ENCODE assay signal across 10 mouse cellular contexts in genomic region chr14:93543561-93543960, GRCm38 (mm10).
A peak's percentile ranks its signal among the peaks of the same experiment; 100 is the strongest.
DNase-seq lines count a peak whose midpoint lies in the region; ATAC-seq lines count a peak whose summit lies in the region.
"Had no signal": no experiment of that assay in that cellular context is flagged by ENCODE, and none has a peak within 500 bp of the region (broad histone marks: within the 10 kb centered on the region; RNA-seq: fewer than 3 reads in every experiment).

No protein-coding gene starts in this region.

- peak; percentile 20 for DNase-seq in embryonic facial prominence, embryonic 14.5 days (ENCODE audit: low spot score)
- DNase-seq in embryonic facial prominence, embryonic 10.5 days (ENCODE audit: low spot score) = no peak
- peak; percentile 22 for DNase-seq in gastrocnemius, postnatal 25 days
- peak; percentile 42 to 51 for DNase-seq in left cerebral cortex, postnatal 10 days (ENCODE audit: extremely low spot score in 1 of 2, low spot score in 2 of 2)
- DNase-seq in ovary, adult 18-20 months (ENCODE audit: low spot score) = no peak
- no peak for DNase-seq in liver
- DNase-seq in spleen, postnatal 10 days (ENCODE audit: low spot score in 2 of 2) = no peak
- DNase-seq: kidney, adult 11 months; lung, adult 2 months had no signal

- WGBS in embryonic facial prominence, embryonic 14.5 days = 47% methylated on average over 3 of the region's 3 CpGs
- 55% methylated on average over 3 of the region's 3 CpGs for WGBS in embryonic facial prominence, embryonic 10.5 days

- H3K9ac ChIP-seq in embryonic facial prominence, embryonic 14.5 days (ENCODE audit: low read depth, low read length) = no peak overlapping the region

- H3K4me3 ChIP-seq in embryonic facial prominence, embryonic 14.5 days (ENCODE audit: low read depth, low read length) = no peak overlapping the region
- no peak overlapping the region for H3K4me3 ChIP-seq in embryonic facial prominence, embryonic 10.5 days

- no peaks in the 10 kb centered on the region for H3K27me3 ChIP-seq in embryonic facial prominence, embryonic 14.5 days (replicated peaks; ENCODE audit: control insufficient read depth, insufficient read depth, low read length)
- no peaks in the 10 kb centered on the region for H3K27me3 ChIP-seq in embryonic facial prominence, embryonic 10.5 days (replicated peaks; ENCODE audit: low read depth, poor library complexity, severe bottlenecking)

- H3K9me3 ChIP-seq in embryonic facial prominence, embryonic 14.5 days (ENCODE audit: control insufficient read depth, low read length) = no peaks in the 10 kb centered on the region
- H3K9me3 ChIP-seq in embryonic facial prominence, embryonic 10.5 days = no peaks in the 10 kb centered on the region

- ATAC-seq in embryonic facial prominence, embryonic 14.5 days (ENCODE audit: low read depth) = no peak
- ATAC-seq in cerebellum, adult (ENCODE audit: insufficient number of reproducible peaks, low FRiP score, low TSS enrichment) = peak; percentile 79

- no peak overlapping the region for H3K4me2 ChIP-seq in embryonic facial prominence, embryonic 14.5 days (ENCODE audit: low read depth, low read length)

- H3K36me3 ChIP-seq in embryonic facial prominence, embryonic 14.5 days (ENCODE audit: control insufficient read depth, insufficient read depth, low read length) = no peaks in the 10 kb centered on the region
- H3K36me3 ChIP-seq in embryonic facial prominence, embryonic 10.5 days (replicated peaks) = no peaks in the 10 kb centered on the region

- intact Hi-C loops in left cerebral cortex, postnatal 10 days (cut with DNase I) = loop anchor here (5.0 kb wide), 1 partner anchor 344 kb away; no protein-coding TSS in a partner anchor

- H3K27ac ChIP-seq in embryonic facial prominence, embryonic 14.5 days (replicated peaks; ENCODE audit: low read depth, low read length) = no peak overlapping the region
- no peak overlapping the region for H3K27ac ChIP-seq in embryonic facial prominence, embryonic 10.5 days (replicated peaks)

- no peaks in the 10 kb centered on the region for H3K4me1 ChIP-seq in embryonic facial prominence, embryonic 14.5 days (ENCODE audit: control insufficient read depth, insufficient read depth, low read length)
- H3K4me1 ChIP-seq in embryonic facial prominence, embryonic 10.5 days = no peaks in the 10 kb centered on the region

Comparison
In these comparisons a context has a peak if more than half of its experiments do, and no peak if none do; other contexts are left out.
1. DNase-seq: peak in embryonic facial prominence, embryonic 14.5 days (single experiment), gastrocnemius, postnatal 25 days (single experiment) and left cerebral cortex, postnatal 10 days (2 of 2); none in embryonic facial prominence, embryonic 10.5 days (single experiment), ovary, adult 18-20 months (single experiment), liver (single experiment) and spleen, postnatal 10 days (0 of 2).